9 mouse cellular contexts compared by ENCODE assay signal in the genomic region with DNA sequence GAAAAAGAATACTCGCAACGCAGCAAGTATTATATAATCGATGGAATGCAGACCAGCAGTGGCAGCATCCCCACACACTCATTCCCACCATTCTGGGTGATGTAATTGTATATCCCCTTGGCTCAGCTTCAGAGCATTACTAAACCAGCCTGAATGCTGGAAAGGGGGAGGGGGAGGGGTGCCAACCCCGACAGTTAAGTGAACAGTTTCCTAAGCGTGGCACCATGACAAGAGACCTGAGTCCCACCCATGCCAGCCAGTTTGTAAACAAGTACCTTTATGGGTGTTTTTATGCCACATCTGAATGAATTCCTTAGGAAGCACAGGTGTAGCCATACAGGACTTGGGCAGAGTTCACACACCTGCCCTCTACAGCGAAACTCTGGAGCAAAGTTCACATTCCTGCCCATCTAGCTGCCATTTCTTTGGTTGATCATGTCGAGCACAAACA. TPM values are rescaled to one million over a fixed set of nuclear protein-coding genes. Genes with fewer than 3 reads are reported as not detected.
DNase-seq lines count a peak whose midpoint lies in the region; ATAC-seq and TF ChIP-seq lines count a peak whose summit lies in the region.
"Had no signal": no experiment of that assay in that cellular context is flagged by ENCODE, and none has a peak within 500 bp of the region (broad histone marks: within the 10 kb centered on the region; RNA-seq: fewer than 3 reads in every experiment).

No protein-coding gene starts in this region.

- peaks cover 73% of the 10 kb centered on the region for H3K79me2 ChIP-seq in C2C12 (ENCODE audit: control insufficient read depth, insufficient read depth)
- H3K79me2 ChIP-seq in liver, adult 2 months (ENCODE audit: control insufficient read depth, insufficient read depth, low read length), result peaks cover 17% of the 10 kb centered on the region

- H3K9me3 ChIP-seq in forebrain, embryonic 15.5 days, result no peaks in the 10 kb centered on the region
- H3K9me3 ChIP-seq in neural tube, embryonic 15.5 days (replicated peaks), result no peaks in the 10 kb centered on the region

- peaks cover 24% of the 10 kb centered on the region for H3K4me1 ChIP-seq in forebrain, embryonic 15.5 days
- peaks cover 17% of the 10 kb centered on the region for H3K4me1 ChIP-seq in kidney, adult 2 months (ENCODE audit: control insufficient read depth, insufficient read depth, low read length)
- H3K4me1 ChIP-seq in liver, adult 2 months (ENCODE audit: control insufficient read depth, insufficient read depth, low read length), result peaks cover 17% of the 10 kb centered on the region
- H3K4me1 ChIP-seq in neural tube, embryonic 15.5 days, result peaks cover 18% of the 10 kb centered on the region

- TF ChIP-seq POLR2A in kidney, adult 2 months (IDR thresholded peaks at IDR 0.05; ENCODE audit: low read depth, low read length), result no peak
- TF ChIP-seq POLR2A in liver, adult 2 months (IDR thresholded peaks at IDR 0.05; ENCODE audit: extremely low read depth, insufficient read depth, low read length), result no peak

- H3K27me3 ChIP-seq in C2C12 (ENCODE audit: control insufficient read depth, insufficient read depth, insufficient read length), result no peaks in the 10 kb centered on the region
- no peaks in the 10 kb centered on the region for H3K27me3 ChIP-seq in forebrain, embryonic 15.5 days
- H3K27me3 ChIP-seq in kidney, adult 2 months (replicated peaks; ENCODE audit: control insufficient read depth, insufficient read depth, low read length), result no peaks in the 10 kb centered on the region
- H3K27me3 ChIP-seq in liver, adult 2 months (ENCODE audit: control insufficient read depth, insufficient read depth, low read length), result no peaks in the 10 kb centered on the region
- H3K27me3 ChIP-seq in neural tube, embryonic 15.5 days (replicated peaks), result no peaks in the 10 kb centered on the region

- peaks cover 14% of the 10 kb centered on the region for H3K36me3 ChIP-seq in C2C12 (ENCODE audit: control insufficient read depth, insufficient read depth)
- H3K36me3 ChIP-seq in forebrain, embryonic 15.5 days, result no peaks in the 10 kb centered on the region
- no peaks in the 10 kb centered on the region for H3K36me3 ChIP-seq in kidney, adult 2 months (ENCODE audit: control insufficient read depth, insufficient read depth, low read length)
- H3K36me3 ChIP-seq in liver, adult 2 months (ENCODE audit: control insufficient read depth, insufficient read depth, low read length), result no peaks in the 10 kb centered on the region
- no peaks in the 10 kb centered on the region for H3K36me3 ChIP-seq in neural tube, embryonic 15.5 days

- no peak overlapping the region for H3ac ChIP-seq in C2C12 (ENCODE audit: control insufficient read depth, insufficient read length, low read depth)

- no peak overlapping the region for H3K4me3 ChIP-seq in C2C12 (ENCODE audit: insufficient read depth, poor library complexity, severe bottlenecking)
- H3K4me3 ChIP-seq in forebrain, embryonic 15.5 days, result peak overlapping the region; percentile 19
- 0 out of 2 replicates have a peak overlapping the region, but pooled peaks have one; percentile 8 for H3K4me3 ChIP-seq in kidney, adult 2 months (ENCODE audit: insufficient read depth, low read depth, low read length)
- H3K4me3 ChIP-seq in liver, adult 2 months (ENCODE audit: insufficient read depth, low read depth, low read length), result peak overlapping the region; percentile 10; the same call in 1 of the 2 replicates
- peak overlapping the region; percentile 5; the same call in 1 of the 2 replicates for H3K4me3 ChIP-seq in neural tube, embryonic 15.5 days (replicated peaks)
- H3K4me3 ChIP-seq: erythroblast, embryonic 14.5 days had no signal

- H3K9ac ChIP-seq in forebrain, embryonic 15.5 days (replicated peaks), result no peak overlapping the region
- H3K9ac ChIP-seq in liver, adult 2 months (ENCODE audit: low read depth, low read length), result no peak overlapping the region
- H3K9ac ChIP-seq in neural tube, embryonic 15.5 days (replicated peaks), result 0 out of 2 replicates have a peak overlapping the region, but pooled peaks have one; percentile 20

- H3K4me2 ChIP-seq in forebrain, embryonic 15.5 days (replicated peaks), result peak overlapping the region; percentile 41
- H3K4me2 ChIP-seq in neural tube, embryonic 15.5 days, result peak overlapping the region; percentile 52

- no peak for TF ChIP-seq CTCF in C2C12 (IDR thresholded peaks at IDR 0.05; ENCODE audit: control insufficient read depth, insufficient read depth, insufficient read length)
- no peak for TF ChIP-seq CTCF in kidney, adult 2 months (conservative IDR thresholded peaks at IDR 0.05; ENCODE audit: insufficient read depth, insufficient read length, low read depth, low read length)
- TF ChIP-seq CTCF in liver, adult 2 months (IDR thresholded peaks at IDR 0.05; ENCODE audit: low read depth, low read length), result no peak

- peak overlapping the region; percentile 36; the same call in 1 of the 2 replicates for H3K27ac ChIP-seq in forebrain, embryonic 15.5 days (replicated peaks)
- peak overlapping the region; percentile 40 for H3K27ac ChIP-seq in kidney, adult 2 months (ENCODE audit: insufficient read depth, low read depth, low read length)
- H3K27ac ChIP-seq in liver, adult 2 months (replicated peaks; ENCODE audit: insufficient read depth, low read depth, low read length), result peak overlapping the region; percentile 56
- H3K27ac ChIP-seq in neural tube, embryonic 15.5 days (replicated peaks), result peak overlapping the region; percentile 74

- 27% methylated on average over 7 of the region's 7 CpGs for WGBS in forebrain, embryonic 15.5 days
- 5% methylated on average over 7 of the region's 7 CpGs for WGBS in kidney, adult 2 months
- WGBS in liver, adult 2 months, result 12% methylated on average over 7 of the region's 7 CpGs
- WGBS in neural tube, embryonic 15.5 days, result 30% methylated on average over 7 of the region's 7 CpGs

- H3K79me3 ChIP-seq in C2C12 (ENCODE audit: low read depth), result peaks cover 23% of the 10 kb centered on the region

- ATAC-seq in cerebellum, adult (ENCODE audit: insufficient number of reproducible peaks, low FRiP score, low TSS enrichment), result peak; percentile 37; the same call in 1 of the 2 replicates
- ATAC-seq in forebrain, embryonic 15.5 days (replicated peaks), result peak; percentile 75
- ATAC-seq in neural tube, embryonic 15.5 days (ENCODE audit: low FRiP score), result peak; percentile 78

- DNase-seq in cerebellum, adult 18-20 months, result no peak
- peak; percentile 81 for DNase-seq in kidney, adult 2 months
- DNase-seq in liver, adult 2 months (ENCODE audit: extremely low read depth, low read depth, low spot score), result peak; percentile 89
- DNase-seq in adipocyte (ENCODE audit: low spot score), result no peak

TF ChIP-seq in C2C12, 6 proteins besides CTCF, POLR2A, EP300 and RAD21:
- peak; percentile 18 for TF ChIP-seq MYOD1 (IDR thresholded peaks at IDR 0.05; ENCODE audit: control insufficient read depth, insufficient read length, low read depth)
- peak; percentile 40 for TF ChIP-seq CEBPB (IDR thresholded peaks at IDR 0.05; ENCODE audit: low read depth)
- TF ChIP-seq USF1 (IDR thresholded peaks at IDR 0.05; ENCODE audit: low read depth), result no peak
TF ChIP-seq in C2C12: peak in this region for 2.

RNA-seq across cellular contexts. Expression of gene Cnksr3, which starts 53.0 kb away (rescaled TPM):
- 15.1 TPM for polyA plus RNA-seq in C2C12 (2012; fragmentation: generic; extraction: Trizol)
- 3.1 and 3.5 TPM in 2 replicates for polyA plus RNA-seq in forebrain, embryonic 15.5 days (2015; fragmentation: Nextera tagmentation; extraction: Ambion mirVana)
- 10.5 and 11.8 TPM in 2 replicates for polyA plus RNA-seq in kidney, adult 2 months (2012; rRNA removed)
- total RNA-seq in liver, adult 2 months (2014; rRNA removed), result 3.8 and 6.7 TPM in 2 replicates
- 3.3 TPM in 2 replicates for polyA plus RNA-seq in liver, adult 2 months (2012; rRNA removed)
- 2.1 and 4.6 TPM in 2 replicates for polyA plus RNA-seq in neural tube, embryonic 15.5 days (2015; fragmentation: Nextera tagmentation; extraction: Ambion mirVana)

Comparison
In these comparisons a context has a peak if more than half of its experiments do, and no peak if none do; other contexts are left out.
1. DNase-seq: peak in kidney, adult 2 months (single experiment) and liver, adult 2 months (single experiment); none in cerebellum, adult 18-20 months (0 of 2) and adipocyte (single experiment).
2. Peak in every context shown above with its lines, with median percentiles within 50 percentile points of each other: ATAC-seq and H3K27ac ChIP-seq.